Mouse (Mus musculus): ENCODE results near the gene Krt75.
"Not testable (repeated sequence)": the region's sequence is repeated elsewhere in the genome, so short reads cannot be mapped to it uniquely, and the experiment has no call there.

Krt75 gene

DNA sequence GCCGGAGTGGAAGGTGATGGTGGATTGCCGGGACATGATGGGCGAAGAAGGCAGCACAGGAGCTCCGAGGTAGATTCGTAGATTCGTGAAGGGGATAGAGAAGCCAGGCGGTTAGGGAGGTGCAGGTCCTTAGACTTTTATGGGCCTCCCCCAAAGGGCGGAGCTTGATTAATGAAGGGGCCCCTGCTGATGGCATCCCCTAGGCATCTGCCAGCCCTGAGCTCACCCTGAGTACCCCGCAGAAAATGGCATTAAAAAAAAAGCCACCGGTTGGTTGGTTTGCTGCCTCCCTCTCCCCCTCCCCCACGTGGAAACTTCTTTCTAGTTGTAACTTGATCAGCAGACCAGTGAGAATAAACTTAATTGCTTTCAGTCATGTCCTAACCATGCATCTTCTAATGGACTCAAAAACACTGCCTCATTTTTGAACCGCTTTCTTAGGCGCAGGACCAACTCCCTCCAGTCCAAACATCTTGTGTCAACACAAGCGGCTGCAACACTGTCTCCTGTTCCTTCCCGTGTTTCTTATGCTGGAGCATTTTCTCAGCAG, at the start of gene Krt75:
Krt75 (minus strand) TSS at position 109 of the 550 bp plus-strand sequence.
- DNase-seq: no peak

DNA sequence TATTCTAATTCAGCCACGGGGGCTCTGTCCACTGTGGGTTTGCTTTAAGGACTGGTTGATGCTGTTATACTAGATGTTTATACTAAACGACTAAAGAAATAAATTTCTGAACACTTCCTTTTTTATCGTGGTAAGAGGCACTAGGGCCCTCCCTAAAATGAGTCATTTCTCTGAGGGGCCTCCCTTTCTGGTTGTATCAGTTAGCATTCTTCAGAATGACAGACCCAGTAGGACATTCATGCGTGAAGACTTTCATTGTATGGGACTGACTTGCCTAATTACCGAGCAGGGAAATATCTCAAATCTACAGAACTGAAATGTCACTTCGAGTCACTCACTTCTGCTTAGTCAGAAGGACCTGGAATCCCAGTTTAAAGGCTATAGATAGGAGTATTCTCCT, 25.4 kb upstream of the Krt75 start:
- DNase-seq: no peak

DNA sequence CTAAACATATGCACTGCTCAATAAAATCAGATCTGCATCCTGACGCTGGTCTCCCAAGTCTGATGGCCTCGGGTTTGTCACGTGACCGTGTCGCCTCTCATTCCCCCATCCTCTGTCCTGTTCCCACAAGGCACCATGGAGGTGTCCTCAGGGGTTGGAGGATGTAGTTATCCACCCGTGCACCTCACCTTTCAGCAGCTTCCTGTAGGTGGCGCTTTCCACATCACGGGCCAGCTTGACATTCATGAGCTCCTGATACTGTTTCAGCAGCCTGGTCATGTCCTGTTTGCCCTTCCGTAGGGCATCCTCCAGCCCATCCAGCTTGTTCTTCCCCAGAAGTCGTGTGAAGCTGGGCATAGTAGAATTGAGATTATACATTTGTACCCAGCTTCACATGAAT, 14.5 kb upstream of the Krt75 start:
- no peak for DNase-seq

DNA sequence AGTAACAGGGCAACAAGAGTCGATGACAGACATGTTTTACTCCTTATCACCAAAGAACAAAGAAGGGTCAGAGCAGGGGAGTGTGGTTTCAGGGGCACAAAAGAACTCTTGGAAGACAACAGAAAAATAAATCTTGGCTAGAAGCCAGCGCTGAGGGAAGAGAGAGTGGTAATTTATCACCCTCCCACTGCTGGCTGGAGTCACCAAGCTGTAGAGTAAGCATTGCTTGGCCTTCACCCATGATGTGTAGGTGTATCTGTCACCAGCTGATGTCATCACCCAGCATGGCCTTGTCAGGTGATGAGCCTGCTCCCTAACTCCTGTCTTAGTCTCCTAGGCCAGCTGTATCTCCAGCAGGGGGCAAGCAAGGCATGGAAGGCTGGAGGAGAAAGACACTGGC, 10.8 kb upstream of the Krt75 start:
- DNase-seq: no peak

DNA sequence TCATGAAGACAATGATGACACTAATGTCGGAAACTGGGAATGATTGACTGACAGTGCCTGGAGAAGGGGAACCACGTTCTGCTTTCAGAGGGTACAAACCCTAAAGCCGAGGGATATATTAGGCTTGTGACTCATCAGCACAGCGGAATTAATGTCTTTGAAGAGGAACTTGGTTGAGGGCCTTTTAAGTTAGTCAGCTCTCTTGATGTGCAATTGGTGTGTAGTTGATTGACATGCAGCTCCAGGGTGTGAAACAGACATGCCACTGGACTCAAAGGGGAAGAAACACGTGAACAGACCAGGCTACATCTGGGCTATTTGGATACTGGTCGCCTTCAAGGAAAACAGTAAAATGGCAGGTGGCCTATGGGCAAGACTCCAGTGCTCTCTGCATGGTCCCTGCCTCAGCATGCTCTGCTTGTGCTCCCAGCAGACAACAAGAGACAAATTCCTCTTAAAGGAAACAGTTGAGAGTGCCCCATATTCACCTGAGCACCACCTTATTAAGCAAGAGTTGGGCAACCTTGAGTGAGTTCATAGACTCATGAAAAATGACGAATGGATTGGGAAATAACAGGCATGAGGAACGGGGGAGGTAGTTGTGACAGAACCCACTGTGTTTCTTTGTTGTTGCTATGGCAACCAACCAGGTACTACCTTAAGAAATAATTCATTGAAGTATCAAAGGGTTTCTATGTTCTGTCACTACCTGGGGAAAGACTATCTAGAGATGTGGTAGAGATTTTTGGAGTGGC, 9.7 kb upstream of the Krt75 start:
- no peak for DNase-seq

DNA sequence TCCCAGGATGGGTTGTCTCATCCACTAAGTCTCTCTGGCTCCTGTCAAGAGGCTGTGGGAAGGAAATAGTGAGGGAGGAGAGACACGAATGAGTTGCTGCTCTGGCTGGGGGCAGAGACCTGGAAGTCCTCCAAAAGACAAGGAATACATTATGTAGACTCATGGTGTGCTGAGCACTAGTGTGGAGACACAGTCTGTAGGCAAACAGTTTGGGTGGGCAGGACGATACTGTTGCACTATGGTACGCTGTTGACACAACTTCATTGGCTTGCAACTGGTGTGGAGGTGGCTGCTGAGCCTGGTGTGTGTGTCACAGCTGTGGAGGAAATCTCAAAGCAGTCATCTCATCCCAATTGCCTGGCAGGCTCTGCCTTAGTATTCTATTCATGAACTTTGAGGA, 8.0 kb upstream of the Krt75 start:
- DNase-seq: no peak

DNA sequence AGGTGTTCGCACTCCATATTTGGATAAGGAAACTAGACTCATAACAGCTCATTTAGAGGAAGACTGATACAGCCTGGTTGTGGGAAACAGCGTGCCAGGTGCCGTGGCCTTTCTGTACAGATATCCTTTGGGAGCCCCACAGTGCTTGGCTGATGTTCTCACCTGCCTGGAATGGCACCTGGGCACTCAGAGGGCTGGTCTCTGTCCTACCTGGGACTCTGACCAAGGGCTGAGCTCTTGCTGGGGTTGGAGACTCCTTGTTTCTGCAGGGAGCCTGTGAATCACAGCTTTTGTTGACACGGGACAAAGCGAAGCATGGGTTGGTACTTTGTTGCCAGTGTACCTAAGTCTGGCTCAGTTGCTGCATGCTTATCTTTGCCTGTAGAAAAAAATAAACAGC, 1.8 kb upstream of the Krt75 start:
- no peak for DNase-seq

DNA sequence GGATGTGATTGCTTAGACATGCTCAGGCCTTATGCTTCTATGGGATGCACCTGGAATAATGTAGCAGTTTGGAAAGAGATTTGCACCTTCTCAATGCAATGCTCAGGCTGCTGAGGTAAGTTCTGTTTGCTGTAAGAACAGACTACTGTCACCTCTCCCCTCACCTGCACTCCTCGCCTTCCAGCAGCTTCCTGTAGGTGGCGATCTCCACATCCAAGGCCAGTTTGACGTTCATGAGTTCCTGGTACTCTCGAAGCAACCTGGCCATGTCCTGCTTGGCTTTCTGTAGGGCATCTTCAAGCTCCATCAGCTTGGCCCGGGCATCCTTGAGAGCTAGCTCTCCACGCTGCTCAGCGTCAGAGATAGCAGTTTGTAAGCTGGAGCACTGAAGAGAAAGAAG, 5.9 kb downstream of the Krt75 start:
- no peak for DNase-seq

DNA sequence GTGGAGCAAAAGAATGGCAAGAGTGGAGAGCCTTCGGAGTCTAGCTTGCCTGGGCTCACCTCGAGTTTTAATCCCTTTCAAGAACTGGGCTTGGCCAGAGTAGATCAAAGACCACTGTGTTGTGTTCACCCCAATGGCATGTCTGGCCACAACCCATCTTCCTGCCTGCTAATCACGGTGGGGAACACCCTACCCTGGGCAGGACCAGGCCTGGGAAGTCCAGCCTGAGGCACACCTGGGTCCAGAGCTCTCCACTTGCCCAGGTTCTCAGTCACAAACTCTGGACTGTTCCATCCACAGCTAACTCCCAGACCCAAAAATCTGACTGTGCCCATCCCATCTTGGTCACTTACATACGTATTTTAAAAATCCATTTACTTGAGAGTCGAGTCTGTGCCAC, 10.9 kb downstream of the Krt75 start, which contains the start of gene Krt90:
Krt90 (minus strand) TSS at position 101 of the 400 bp plus-strand sequence.
- no peak for DNase-seq

DNA sequence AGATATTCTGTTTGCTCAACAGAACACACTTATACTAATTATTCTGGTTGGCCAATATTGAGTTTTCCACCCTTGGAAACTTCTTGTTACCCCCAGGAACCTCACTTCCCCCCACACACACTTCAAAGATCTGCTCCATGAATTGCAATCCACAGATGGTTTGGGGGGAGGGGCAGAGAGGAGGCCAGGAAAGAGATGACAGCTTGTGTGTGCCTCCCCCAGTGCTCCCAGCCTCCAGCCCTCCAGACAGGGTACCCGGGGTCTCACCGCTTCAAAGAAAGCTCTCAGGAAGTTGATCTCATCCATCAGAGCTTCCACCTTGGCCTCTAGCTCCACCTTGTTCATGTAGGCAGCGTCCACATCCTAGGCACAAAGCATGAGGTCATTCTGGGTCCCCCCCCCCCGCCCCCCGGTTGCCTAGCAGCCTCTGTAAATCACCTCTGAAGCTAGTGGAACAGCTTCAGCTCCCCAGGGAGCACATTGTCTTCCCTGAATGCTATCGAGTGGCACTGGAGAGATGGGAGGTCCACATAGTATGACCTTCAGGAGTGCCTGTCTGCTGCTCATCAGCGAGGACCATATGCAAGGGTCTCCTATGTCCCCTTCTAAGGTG, 15.6 kb downstream of the Krt75 start:
- DNase-seq: no peak

DNA sequence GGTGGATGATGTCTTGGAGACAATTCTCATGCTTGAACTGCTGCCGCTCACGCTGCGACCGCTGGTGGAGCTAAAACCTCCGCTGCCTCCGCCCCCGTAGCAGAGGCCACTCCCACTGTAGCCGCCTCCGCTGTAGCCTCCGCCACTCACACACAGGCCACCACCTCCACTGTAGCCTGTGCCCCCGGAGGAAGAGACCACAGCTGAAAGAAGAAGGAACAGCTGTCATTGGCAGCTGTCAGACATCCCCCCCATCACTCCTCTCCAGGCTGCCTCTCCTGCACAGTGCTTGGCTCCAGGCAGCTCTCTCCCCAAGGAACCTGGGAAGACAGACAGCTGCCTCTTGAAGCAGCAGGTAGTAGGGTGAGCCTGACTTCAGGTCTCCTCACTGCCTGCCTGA, 20.5 kb downstream of the Krt75 start:
- DNase-seq: peak; percentile 16

DNA sequence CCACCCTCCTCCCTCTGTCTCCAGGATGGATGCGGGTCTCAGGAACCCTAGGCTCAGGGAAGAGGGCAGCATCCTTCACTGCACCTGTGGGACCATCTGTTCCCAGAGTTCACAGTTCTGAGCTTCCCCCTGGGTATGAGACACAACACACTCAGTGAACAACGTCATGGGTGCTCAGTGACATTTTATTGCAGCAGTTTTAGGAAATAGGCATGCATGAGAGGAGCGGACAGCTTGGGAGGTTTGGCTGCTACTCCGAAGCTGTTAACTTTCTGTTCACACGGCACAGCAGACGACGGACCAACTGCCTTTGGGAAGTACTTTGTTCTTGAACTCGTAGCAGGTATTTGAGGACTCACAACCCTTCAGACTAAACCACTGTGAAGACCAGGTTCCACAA, 21.5 kb downstream of the Krt75 start:
- DNase-seq: no peak

DNA sequence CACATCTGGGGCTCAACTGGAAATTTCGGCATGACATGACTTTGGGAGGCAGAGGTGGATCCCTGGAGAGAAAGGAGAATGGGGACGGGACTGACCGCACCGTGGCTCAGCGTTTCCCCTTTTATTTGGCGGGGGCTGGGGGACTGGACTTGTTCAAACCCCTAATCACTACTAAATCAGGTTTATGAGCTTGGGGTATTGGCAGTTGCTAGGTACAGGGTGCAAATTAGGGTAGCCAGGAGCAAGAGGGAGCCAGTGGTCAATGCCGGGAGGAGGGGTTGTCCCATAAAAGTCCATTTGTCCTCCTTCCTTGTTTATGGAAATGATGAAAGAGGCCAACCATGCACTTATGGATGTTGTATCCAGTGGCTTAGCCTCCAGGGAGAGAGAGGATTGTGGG, 23.1 kb downstream of the Krt75 start, which contains the start of gene Krt82:
Krt82 (minus strand) TSS at position 101 of the 400 bp plus-strand sequence.
- no peak for DNase-seq

DNA sequence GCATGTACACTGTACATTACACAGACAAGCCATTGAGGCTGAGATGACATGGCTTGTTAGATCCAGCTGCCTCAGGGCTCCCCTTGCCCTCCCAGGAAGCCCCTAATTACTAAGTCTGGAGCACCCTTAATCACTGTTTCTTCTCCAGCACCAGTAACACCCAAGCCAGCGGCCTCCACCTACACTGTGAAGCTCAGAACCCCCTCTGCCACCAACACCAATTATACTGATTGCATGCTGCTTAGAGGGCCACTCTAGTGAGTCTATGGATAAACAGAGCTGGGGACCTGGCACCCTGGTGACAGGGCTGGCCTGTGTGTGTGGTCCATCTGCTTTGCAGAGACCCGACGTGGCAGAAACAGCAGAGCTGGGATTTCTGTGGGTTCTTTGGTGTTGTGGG, 29.2 kb downstream of the Krt75 start:
- DNase-seq: no peak

DNA sequence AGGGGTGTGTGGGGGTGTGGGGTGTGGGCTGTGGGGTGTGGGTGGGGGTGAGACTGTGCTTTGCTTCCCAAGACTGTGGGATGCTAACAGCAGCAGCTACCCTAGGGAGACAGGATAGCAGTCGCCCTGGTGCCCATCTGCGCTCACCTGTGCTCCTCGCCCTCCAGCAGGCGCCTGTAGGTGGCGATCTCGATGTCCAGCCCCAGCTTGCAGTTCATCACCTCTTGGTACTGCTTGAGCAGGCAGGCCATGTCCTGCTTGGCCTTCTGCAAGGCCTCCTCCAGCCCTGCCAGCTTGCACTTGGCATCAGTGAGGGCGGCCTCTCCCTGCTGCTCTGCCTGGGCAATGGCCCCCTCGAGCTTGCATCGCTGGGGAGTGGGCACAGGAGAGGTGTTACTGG, 31.2 kb downstream of the Krt75 start:
- DNase-seq: no peak

DNA sequence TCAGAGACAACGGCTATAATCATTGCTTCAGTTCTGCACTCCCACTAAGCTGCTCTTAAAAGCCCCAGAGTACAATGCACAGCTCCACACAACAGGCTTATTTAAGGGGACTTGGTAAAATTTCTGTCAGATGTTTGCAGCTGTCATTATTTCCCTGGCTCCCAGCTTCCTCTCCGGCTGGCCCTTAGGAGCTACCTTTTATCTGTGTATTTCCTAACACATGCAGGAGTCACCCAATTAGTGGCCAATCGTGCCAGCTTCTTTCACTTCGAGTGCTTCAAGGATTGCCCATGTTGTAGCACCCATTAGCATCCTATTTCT, 35.2 kb downstream of the Krt75 start:
- no peak for DNase-seq

DNA sequence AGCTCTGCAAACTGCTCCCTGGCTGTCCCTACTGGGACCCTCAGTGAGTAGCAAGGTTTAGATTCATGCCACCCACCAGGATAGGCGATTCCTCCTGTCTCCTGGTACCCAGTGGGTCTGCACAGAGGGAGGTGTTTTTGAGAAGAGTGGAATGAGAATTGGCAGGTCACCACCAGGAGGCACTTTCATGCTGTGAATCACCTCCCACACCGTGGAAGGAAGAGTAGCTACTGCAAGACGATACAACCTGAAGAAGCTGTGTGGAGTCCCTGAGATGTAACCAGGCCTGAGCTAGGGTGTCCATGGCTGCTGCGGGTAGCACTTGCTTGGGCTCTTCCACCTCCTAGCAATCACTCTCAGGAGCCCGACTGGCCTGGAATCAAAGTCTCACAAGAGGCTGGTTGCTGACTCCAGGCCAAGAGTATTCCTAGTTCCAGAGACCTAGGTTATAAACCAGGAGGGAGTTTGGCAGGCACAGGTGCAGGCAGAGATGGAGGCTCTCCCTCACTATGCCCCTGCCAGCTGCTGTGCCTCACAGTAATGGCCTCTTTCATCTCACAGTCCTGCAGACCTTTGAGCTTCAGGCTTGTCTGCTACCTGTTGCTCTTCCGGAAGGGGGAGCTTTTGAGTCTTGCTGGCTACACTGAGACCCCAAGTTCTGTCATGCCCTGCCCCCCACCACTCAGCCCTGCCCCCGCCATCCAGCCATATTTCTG, 35.7 kb downstream of the Krt75 start:
- DNase-seq: no peak

DNA sequence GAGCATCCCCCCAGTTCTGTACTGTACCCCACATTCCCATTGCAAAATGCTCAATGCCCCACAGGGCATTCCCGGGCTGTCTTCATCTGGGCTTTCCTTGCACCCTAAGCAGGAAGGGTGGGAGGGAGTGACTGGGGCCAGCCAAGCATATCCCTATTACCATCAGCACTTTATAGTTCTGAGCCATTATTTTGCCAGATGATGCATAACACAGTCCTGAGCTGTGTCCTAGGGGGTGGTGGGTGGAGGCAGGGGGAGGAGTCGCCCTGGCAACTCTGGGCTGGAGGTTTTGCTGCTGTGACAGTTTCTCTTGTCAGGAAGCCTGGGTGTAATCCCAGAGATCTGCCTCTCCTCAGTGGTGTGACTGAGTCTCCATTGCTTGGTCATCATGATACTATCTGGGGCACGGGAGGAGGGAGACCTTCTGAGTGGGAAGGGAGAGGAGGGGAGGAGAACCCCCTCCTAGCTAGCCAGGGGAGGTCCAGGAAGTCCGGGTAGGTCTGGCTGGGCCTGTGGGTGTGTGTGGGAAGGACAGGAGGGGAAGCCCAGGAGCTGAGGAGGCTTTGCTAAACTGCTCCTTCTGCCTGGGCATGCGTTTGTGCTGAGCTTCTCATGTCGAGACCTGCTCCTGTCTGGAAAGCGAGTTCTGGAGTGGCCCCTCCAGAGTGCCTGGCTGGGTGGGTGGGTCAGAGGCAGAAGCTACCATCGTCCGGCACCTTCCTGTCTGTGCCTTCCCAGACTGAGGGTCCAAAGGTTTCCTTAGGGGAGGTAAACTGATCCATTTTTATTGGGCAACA, 37.5 kb downstream of the Krt75 start:
- DNase-seq: no peak

DNA sequence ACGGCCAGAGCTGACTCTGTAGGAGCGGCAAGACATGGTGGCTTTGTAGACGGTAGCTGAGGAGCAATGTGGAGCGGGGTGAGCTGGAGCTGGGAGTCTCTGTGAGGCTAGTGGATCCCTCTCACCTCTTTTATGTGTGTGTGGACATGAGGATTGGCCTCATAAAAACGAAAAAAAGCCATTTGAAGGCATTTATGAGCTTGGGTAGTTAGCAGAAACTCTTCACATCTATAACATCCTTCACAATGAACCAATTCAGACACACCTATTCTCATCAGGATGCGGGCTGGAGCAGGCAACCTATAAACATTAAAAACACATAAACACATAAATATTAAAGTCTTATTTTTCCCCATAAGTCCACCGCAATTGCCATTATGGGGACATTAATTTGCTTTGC, 41.0 kb downstream of the Krt75 start, which contains the start of gene Krt84:
Krt84 (minus strand) TSS at position 101 of the 400 bp plus-strand sequence.
- no peak for DNase-seq

DNA sequence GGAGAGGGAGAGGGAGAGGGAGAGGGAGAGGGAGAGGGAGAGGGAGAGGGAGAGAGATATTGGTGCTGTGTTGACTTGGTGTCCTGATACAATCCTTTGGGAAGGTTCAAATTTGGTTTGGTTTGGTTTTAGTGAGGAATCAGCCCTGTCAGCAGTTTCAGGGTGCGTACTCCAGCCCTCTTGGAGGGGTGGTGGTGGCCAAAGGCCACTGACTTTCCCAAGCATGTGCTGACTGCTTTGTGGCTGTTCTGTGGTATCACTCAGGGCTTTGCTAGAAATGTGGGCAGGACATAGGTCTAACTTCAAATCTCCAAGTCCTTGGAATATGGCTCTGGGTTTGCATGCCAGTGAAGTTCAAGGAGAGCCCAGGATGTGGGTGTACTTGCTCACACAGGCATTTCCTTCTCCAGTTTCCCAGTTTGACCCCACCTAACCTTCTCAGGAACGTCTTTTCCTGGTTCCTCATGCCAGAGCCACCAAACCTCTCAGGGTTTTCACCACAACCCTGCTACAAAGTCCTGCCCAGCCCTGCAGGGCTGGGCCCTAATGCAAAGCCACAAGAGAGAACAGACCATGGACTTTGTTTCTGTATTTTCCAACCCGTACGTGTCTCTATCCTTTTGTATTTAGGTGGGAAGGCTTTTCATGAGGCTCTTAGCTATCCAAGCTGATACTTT, 51.0 kb downstream of the Krt75 start:
- DNase-seq: no peak

DNA sequence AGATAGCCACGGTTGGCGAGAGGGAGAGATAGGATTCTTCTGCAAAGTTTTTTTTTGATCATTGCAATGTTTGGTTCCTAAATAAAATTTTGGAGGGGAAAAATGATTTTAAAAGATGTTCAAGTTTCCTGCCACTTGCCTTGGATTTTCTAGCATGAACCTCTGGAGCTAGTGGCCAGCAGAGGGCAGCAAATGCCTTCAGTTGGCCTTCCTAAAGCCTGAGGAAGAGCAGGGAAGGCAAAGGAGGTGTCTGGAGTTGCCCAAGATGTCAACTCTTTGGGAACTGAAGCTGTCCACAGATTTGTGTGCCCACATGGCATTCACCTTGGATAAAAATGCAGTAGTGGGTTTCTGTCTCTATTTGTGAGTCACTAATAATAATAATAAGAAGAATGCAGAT, 53.9 kb downstream of the Krt75 start:
- peak; percentile 90 for DNase-seq

DNA sequence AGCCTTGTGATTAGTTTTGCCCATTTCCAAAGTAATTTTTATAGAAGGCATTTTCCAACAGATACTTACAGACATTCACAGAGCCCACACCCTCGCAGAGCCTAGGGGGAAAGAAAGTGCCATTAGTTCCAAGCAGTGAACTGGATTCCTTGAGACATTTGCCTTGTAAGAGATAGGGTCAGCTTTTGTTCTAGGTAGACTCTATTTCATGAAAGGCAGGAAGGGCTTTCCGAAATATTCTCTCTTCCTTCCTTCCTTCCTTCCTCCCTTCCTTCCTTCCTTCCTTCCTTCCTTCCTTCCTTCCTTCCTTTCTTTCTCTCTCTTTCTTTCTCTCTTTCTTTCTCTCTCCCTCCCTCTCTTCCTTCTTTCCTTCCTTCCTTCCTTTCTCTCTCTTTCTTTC, 56.5 kb downstream of the Krt75 start, which contains the start of gene Gm49425:
Gm49425 (minus strand) TSS at position 101 of the 400 bp plus-strand sequence.
- DNase-seq: not testable (repeated sequence)
